10 mouse cellular contexts compared by ENCODE assay signal in the genomic region with DNA sequence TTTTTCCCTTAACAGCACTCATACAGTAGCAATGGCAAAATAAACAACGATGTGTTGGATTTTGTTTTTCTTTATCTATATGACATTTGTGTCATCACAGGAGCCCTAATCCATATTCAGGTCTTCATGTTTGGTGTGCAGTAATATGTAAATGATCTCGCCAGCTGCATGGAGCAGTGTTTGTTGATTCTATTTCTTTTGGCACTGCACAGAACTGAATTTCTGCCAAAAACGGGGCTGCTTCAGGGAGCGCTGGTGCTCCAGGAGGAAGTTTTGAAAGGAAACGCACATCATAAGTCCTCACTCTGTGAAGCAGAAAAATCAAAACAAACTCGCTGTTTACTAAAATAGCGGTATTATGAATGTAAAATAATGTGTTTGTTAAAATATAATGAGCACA.
DNase-seq lines count a peak whose midpoint lies in the region; ATAC-seq and TF ChIP-seq lines count a peak whose summit lies in the region.
"Had no signal": no experiment of that assay in that cellular context is flagged by ENCODE, and none has a peak within 500 bp of the region (broad histone marks: within the 10 kb centered on the region; RNA-seq: fewer than 3 reads in every experiment).

No protein-coding gene starts in this region.

- no peaks in the 10 kb centered on the region for H3K4me1 ChIP-seq in kidney, embryonic 15.5 days
- peaks cover 14% of the 10 kb centered on the region; the same call in 1 of the 2 replicates for H3K4me1 ChIP-seq in forebrain, postnatal 0 days (ENCODE audit: insufficient read depth)
- no peaks in the 10 kb centered on the region for H3K4me1 ChIP-seq in liver, embryonic 11.5 days (replicated peaks; ENCODE audit: control insufficient read depth, insufficient read depth, low read length)

- peak; percentile 12 for DNase-seq in kidney, adult 11 months
- DNase-seq in forebrain, postnatal 0 days, result peak; percentile 86
- peak; percentile 21 for DNase-seq in kidney, adult 18-20 months
- peak; percentile 54 for DNase-seq in left cerebral cortex, postnatal 4 days
- DNase-seq in telencephalon, adult 2 months (ENCODE audit: low read depth, low spot score), result peak; percentile 54
- DNase-seq in liver, embryonic 11.5 days (ENCODE audit: low spot score), result no peak

- no peaks in the 10 kb centered on the region for H3K9me3 ChIP-seq in kidney, embryonic 15.5 days (replicated peaks)
- no peaks in the 10 kb centered on the region for H3K9me3 ChIP-seq in forebrain, postnatal 0 days (ENCODE audit: low read length)
- no peaks in the 10 kb centered on the region; the same call in 1 of the 2 replicates for H3K9me3 ChIP-seq in liver, embryonic 11.5 days (ENCODE audit: control insufficient read depth, low read length)

- ATAC-seq in kidney, embryonic 15.5 days (replicated peaks; ENCODE audit: low FRiP score), result no peak
- ATAC-seq in forebrain, postnatal 0 days, result peak; percentile 93
- ATAC-seq in liver, embryonic 11.5 days (replicated peaks; ENCODE audit: low FRiP score), result no peak
- ATAC-seq in inflammation-experienced regulatory T-cells, adult 6 months, result no peak
- ATAC-seq: Patski had no signal

- H3K4me2 ChIP-seq in kidney, embryonic 15.5 days, result no peak overlapping the region
- peak overlapping the region; percentile 28; the same call in 1 of the 2 replicates for H3K4me2 ChIP-seq in forebrain, postnatal 0 days (ENCODE audit: low read depth)
- H3K4me2 ChIP-seq in liver, embryonic 11.5 days, result no peak overlapping the region

- no peaks in the 10 kb centered on the region for H3K36me3 ChIP-seq in kidney, embryonic 15.5 days
- no peaks in the 10 kb centered on the region; the same call in 1 of the 2 replicates for H3K36me3 ChIP-seq in forebrain, postnatal 0 days (ENCODE audit: insufficient read depth)
- no peaks in the 10 kb centered on the region for H3K36me3 ChIP-seq in liver, embryonic 11.5 days (ENCODE audit: control insufficient read depth, insufficient read depth, low read length)

- no peak overlapping the region for H3K4me3 ChIP-seq in kidney, embryonic 15.5 days (replicated peaks)
- 0 out of 2 replicates have a peak overlapping the region, but pooled peaks have one; percentile 2 for H3K4me3 ChIP-seq in forebrain, postnatal 0 days (ENCODE audit: low read depth, low read length)
- H3K4me3 ChIP-seq in liver, embryonic 11.5 days (ENCODE audit: low read depth, low read length), result no peak overlapping the region

- 55% methylated on average over 7 of the region's 7 CpGs for WGBS in kidney, embryonic 15.5 days
- 15% methylated on average over 7 of the region's 7 CpGs for WGBS in forebrain, postnatal 0 days
- 75% methylated on average over 7 of the region's 7 CpGs for WGBS in liver, embryonic 11.5 days

- H3K27me3 ChIP-seq in kidney, embryonic 15.5 days, result no peaks in the 10 kb centered on the region
- no peaks in the 10 kb centered on the region for H3K27me3 ChIP-seq in forebrain, postnatal 0 days (ENCODE audit: insufficient read depth, low read length)
- no peaks in the 10 kb centered on the region for H3K27me3 ChIP-seq in liver, embryonic 11.5 days (replicated peaks; ENCODE audit: control insufficient read depth, insufficient read depth, low read length)

- no peak overlapping the region for H3K9ac ChIP-seq in kidney, embryonic 15.5 days
- H3K9ac ChIP-seq in forebrain, postnatal 0 days, result no peak overlapping the region
- H3K9ac ChIP-seq in liver, embryonic 11.5 days (ENCODE audit: low read depth, low read length), result no peak overlapping the region

- no peak for TF ChIP-seq CTCF in forebrain, postnatal 0 days (IDR thresholded peaks at IDR 0.05; ENCODE audit: low read depth)

- no peak overlapping the region for H3K27ac ChIP-seq in kidney, embryonic 15.5 days
- H3K27ac ChIP-seq in forebrain, postnatal 0 days (ENCODE audit: low read depth, low read length), result peak overlapping the region; percentile 55; the same call in 1 of the 2 replicates
- no peak overlapping the region for H3K27ac ChIP-seq in liver, embryonic 11.5 days (ENCODE audit: low read depth, low read length)
- H3K27ac ChIP-seq: macrophage had no signal

- intact Hi-C loops in left cerebral cortex, postnatal 4 days (cut with DNase I), result no loop called here
